Mouse (Mus musculus) left cerebral cortex, adult 18-20 months (tissue): ENCODE results near the gene Mesd. TPM values are rescaled to one million over a fixed set of nuclear protein-coding genes. Genes with fewer than 3 reads are reported as not detected.
"Not testable (repeated sequence)": the region's sequence is repeated elsewhere in the genome, so short reads cannot be mapped to it uniquely, and the experiment has no call there.

Experiments
- DNase-seq, 2 experiments: peaks; one replicate each; pipeline ENCODE4 v3.0.0; 2021 to 2022; ENCODE audit warnings: low spot score in 2 of 2, mixed read lengths in 1 of 2
- total RNA-seq, 2 experiments: library from RNA; stranded (reverse); gene quantifications; 2 replicates each; pipeline ENCODE4 v1.2.3; 2021

The Mesd gene
- total RNA-seq, 2 experiments from 2014 or later, result 60.4 to 62.3 TPM

DNA sequence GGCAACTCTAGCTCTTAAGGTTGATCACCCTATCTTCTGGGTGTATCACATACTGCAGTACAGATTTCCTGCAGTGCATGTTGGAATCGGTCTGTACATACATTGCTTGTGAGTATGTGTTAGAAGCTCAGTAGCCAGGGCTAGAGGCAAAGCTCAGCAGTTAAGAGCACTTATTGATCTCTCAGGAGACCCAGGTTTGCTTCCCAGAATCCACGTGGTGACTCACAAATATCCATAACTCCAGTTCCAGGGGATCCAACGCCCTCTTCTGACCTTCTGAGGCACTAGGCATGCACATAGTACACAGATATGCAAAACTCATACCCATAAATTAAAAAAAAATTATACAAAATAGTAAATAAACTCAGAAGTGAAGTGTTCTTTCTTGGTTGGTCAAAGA is 7.2 kb upstream of the Mesd start:
- DNase-seq, result no peak

DNA sequence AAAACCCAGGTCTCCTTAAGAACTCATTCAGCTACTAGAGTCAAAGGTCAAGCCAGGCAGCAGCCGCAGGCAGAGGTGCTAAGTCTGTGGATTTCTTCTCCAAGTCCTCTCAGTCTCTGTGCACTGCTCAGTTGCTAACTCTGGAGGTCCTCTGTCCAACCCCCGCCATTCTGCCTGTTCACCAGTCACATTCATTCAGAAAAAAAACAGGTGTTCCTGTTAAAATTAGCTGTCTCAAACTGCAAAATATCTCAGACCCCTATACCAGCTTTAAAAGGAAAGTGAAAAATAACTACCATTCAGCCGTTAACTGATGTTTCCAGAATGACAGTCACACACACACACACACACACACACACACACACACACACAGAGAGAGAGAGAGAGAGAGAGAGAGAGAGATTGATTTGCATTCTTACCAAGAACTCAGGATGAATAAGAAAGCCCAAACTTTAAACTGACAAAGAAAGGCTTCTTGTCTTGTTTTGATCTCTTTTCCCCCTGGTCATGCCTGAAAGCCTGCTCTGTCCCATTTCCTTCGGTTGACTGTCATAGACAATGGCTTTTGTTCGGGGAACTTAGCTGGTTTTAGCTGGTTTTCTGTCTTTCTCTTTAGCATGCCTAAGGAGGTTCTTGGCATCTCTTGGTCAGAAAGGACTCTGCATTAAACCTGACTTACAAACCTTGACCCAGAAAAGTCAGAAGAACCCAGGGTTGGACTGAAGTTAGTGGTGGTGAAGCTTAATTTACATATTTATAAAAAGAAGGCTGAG is 5.4 kb upstream of the Mesd start:
- peak in 1 of 2 experiments; percentile 22 for DNase-seq

DNA sequence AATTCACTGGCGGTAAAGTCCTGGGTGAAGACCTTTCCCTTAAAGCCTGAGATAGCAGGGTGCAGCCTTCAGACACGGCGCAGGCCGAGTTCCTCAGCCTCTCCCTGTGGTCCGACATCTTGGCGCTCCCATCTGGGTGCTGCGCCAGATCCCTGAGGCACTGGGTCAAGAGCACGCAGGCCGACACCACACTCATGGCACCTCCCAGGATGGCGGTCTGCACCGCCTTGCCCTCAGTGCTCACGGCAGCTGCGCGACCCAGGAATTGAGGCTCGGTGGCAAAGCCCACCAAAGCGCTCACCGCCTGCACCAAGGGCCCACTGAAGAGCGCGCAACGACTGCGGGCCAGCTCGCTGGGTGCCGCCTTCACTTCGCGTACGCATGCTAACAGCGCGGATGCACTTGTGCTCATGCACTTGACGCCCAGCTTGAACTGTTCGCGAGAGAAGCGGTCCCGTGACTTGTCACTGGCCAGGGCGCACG is 2.1 kb upstream of the Mesd start:
- DNase-seq, result peak in 1 of 2 experiments; percentile 8

DNA sequence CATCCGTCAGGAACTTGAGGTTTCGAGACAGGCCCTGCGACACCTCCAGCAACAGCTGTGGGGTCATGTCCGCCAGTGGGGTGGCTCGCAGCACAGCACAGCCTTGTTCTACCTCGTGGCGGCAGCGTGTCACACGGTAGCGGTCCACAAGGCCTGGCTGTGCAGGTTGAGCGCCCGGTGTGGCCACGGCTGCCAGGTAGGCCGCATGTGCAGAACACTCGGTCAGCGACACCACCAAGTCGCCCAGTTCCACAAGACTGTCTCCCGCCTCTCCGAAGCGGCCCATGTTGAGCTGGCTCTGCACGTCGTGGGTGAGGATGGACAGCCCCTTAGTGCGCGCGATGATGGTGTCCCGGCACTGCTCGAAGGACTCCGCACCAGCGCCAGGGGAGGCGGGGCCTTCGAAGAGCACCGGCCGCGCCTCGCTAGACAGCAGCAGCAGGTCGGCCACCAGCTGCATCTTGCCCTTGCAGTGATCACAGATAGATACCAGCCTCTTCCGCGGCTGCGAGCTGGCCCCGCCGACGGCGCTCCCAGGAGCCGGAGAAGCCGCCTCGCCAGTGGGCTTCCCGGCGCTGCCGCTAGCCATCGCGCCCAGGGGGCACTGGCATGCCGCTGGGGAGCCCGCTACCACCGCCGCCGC is 1.5 kb upstream of the Mesd start:
- peak in 1 of 2 experiments; percentile 36 for DNase-seq

DNA sequence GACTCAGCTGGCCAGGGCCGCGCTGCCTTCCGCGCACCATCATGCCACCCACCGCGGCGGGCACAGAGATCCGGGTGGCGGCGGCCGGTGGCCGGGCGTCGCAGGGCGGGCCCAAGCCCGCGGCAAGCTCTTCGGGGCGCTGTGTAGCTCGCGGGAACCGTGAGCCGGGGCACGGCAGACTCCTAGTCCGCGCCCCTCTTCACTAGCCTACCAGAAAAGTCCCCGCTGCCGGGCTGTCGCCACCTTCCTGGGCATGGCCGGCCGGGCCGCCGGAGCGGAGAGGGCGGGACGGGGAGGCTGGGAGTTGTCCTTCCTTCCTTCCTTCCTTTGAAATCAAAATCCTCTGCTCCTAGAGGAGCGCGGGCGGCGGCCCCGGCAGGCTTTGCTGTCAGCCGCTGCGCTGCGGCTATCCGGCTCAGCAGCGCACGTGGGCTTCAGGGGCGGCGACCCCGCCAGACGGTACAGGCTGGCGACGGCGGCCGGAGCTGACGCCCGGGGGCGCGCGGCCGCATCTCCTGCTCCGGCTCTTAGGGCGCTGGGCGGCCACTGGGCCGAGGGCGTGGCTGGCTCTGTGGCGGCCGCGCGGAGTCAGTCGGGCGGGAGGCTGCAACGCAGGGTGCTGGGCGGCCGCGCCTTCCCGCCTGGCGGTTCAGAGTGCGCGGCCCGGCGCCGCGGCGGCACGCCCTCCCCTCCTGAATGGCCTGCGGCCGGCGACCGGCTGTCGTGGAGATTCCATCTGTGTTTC is 818 bp upstream of the Mesd start:
- DNase-seq, result peak; percentile 39 to 67

DNA sequence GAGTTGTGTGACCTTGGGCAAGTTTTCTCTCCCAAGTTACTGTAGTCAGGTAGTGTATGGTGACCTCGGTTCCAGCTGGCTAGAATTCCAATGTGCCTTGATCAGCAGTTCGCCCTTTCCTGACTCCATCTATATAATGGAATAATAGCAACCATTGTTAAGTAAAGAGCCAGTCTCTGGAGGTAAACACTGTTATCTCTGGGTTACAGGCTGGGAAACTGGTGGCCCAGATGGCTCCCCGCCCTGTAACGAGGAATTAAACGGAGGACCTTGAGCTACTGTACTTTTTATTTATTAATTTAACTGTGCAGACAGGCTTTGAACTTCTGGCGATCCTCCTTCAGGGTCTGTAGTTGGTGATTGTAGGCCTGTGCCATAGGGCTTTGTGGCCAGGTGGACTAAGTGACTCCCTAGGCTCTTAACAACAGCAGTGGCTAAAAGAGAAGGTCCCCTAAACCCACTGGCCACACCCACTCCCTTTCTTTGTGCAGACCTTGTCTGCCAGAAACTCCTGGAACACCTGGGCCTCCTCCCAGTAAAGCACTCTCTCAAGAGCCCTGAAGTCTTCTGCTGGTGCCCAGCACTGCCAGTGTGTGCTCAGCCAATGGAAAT is 761 bp downstream of the Mesd start:
- no peak for DNase-seq

DNA sequence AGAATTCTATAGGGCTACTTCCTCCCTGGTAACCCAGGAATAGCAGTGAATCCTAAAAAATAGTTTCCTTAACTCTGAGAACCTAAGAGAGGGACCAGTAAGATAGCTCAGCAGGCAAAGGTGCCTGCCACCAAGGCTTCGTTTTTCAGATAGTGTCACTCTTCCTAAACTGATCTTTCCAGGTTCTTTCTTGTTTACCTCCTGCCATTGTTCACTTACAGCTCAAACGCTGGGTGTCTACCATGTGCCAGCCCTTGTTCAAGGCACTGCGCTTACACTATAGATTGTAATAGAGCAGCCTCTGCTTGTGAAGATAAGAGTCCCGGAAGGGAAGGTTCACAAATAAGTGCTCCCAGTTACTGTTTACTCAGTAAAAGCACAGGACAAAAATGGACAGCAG is 1.6 kb downstream of the Mesd start:
- DNase-seq, result no peak

DNA sequence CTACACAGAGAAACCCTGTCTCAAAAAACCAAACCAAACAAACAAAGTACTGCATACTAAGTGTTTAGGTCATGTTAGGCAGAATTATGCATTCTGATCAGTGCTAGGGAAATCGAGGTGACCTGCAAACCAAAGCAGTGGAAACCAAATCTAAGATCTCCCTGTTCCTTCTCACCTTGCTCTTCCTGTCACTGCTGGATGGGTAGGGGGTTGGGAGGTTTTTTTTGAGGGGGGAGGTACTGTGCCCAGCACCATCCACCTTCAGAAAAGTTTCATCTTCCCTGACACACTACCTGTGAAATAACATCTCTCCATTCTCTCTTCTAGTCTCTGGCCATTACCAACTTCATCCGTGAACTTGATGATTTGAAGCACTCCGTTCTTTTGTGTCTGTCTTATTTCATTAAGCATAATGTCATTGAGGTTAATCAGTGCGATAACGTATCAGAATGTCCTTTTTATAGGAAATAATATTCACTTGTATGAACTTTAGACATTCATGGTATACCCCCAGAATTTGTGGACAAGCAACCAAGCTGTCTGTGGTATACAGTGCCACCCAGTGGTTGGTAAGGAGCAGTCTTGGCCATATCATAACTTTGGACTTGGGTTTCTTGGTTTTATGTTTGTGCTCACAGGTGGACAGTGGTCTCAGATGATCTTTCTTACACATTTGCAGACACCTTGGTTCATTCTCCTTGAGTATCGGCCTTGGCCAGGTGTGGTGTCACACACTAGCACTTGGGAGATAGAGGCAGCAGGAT is 2.3 kb downstream of the Mesd start:
- no peak for DNase-seq

DNA sequence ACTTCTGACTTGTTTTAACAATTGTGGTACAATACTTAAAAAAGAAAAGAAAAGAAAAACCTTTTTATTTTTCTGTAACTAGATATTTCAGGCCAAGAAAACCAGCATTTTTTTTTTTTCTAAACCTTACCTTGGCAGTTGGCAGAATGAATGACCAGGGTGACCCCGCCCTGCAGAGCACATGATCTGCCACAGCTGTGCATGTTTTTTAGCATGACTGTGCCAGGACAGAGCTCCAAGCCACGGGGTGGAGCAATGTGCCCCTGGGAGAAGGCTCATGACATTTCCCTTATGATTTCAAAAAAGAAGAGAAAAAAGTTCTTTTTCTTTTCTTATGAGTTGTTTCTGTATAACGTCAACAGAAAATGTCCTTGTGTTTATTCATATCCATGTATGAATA is 5.1 kb downstream of the Mesd start:
- DNase-seq, result no peak

DNA sequence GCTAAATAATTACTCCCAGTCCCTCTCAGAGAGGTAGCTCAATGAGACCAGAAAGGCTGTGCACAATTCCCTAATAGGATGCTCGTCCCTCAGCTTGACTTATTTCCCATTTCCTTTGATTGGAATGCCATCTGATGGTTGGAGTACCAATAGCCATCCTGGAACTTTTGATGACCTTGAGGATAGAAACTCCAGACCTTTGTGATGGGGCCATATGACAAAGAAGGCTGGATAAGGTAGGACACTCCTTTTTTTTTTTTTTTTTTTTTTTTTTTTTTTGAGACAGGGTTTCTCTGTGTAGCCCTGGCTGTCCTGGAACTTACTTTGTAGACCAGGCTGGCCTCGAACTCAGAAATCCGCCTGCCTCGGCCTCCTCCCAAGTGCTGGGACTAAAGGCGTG is 5.7 kb downstream of the Mesd start:
- DNase-seq, result not testable (repeated sequence)

DNA sequence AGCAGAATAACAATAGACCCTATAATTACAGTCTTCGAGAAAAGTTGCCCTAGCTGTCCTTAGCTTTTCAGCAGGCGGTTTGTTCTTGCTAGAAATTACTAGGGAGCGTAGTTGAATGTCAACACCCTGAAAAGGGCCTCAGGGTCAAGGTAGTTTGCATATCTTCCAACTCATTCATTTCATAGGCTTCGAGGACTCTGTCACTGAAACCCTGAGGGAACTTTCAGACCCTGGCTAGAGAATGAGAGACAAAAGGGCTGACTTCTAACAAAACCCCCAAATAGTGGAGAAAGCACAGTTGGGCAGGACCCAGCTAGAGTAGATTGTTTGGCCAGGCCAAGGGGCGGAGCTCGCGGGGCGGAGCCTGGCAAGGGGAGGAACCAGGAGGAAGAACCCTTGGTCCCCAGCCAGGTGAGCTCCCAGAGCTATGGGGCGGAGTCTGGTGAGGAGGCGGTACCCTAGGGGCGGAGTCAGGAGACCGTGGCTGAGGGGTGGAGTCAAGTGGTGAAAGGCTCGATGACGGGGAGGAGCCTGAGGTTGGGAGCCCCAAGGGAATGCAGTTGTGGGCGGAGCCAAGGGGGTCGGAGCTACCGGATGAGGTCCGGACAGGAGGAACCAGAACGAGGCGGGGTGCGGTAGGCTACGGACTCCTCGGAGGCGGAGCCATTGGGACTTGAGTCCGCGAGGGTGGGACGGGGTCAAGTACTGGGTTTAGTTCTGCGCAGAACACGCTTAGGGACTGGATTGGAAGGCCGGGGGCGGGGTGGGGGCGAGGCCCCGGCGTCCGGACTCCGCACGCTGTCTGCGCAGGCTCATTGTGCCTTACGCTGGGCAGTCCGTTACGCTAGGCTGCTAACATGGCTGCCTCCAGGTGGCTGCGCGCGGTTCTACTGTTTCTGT is 7.4 kb downstream of the Mesd start:
- peak; percentile 95 to 96 for DNase-seq

DNA sequence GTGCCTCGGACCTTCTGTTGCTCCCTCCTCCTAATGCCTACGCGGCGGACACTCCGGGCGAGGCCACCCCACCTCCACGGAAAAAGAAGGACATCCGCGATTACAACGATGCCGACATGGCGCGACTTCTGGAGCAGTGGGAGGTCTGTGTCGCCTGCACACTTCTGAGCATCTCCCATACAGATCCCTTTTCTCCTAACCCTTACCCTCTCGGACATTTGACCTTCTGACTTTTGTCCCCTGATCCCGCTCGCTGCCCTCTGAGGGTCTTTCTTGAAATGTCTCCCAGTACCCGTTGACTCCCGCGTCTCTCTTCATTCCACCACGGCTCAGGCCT is 8.0 kb downstream of the Mesd start:
- no peak for DNase-seq

DNA sequence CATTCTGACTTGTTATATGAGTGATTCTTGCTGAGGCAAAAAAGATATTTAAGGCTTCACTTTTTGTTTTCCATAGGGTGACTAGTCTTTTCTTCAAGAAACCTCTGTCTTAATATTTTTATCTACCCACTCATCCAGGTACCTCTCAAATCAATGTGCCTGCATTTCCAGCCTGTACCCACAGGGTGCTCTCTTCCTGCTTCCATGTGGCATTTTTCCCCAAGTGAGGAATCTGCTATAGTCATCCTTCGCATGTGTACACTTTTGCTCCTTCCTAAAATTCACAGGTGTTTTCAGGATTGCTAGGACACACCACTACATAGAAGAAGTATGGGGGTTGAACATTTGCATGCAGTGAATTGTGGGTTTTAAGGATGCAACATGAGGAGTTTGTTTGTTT is 10.1 kb downstream of the Mesd start:
- no peak for DNase-seq

DNA sequence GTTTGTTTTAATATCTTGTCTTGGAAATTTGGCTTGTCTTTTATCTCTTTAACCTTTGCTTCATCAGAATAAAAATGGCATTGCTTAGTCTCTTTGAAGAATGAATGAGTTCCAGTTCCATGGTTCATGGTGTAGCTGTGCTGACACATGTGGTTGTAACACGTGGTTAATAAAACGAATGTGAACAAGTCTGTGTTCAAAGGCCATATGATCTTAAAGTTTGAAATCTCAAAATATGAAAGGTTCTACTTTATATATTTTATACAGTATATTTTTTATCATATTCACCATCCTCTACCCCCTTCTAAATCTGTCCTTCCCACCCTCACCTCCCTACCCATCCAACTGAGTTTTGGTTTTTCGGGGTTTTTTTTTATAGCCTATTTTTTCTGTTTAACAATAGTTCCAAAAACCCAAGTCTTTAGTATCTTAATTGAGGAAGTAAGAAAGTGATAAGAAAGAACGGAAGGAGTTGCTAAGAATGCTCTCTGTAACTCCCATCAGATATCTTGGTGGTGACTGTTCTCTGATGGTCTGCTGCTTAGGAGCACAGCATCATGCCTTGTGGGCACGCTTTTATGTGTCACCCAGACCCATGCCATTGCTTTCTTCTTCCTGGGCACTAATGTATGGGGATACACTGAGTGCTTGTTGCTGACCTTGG is 11.9 kb downstream of the Mesd start:
- no peak for DNase-seq

DNA sequence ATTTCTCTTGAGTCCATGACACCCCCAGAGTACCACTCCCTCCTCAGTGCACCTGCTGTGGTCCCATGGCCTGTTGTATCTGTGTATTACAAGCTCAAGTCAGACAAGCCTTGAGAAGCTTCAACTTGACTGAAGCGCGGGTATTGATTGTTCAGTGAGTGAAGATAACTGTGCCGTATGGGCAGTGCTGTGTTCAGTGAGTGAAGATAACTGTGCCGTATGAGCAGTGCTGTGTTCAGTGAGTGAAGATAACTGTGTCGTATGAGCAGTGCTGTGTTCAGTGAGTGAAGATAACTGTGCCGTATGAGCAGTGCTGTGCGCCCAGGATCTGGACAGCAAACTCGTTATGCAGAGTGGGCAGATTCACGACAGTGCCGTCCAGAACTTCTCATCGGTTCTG is 14.0 kb downstream of the Mesd start:
- DNase-seq, result no peak

DNA sequence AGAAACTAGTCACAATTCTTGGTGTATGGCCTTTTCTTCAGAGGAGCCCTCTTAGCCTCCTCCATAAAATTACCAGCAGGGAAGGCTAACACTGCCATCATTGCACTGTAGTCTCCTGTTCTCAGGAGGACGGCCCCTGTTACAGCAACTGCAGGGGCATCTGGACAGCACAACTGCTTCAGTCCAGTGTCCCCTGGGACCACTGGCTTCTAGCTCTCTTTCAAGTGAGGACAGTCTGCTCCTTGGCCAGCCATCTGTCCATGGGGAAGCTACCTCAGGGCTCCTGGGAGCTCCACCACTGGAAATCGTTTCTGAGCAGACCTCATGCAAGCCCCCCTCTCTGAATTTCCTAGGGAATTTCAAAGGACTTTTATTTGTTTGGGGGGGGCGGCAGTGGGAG is 16.3 kb downstream of the Mesd start:
- DNase-seq, result no peak

DNA sequence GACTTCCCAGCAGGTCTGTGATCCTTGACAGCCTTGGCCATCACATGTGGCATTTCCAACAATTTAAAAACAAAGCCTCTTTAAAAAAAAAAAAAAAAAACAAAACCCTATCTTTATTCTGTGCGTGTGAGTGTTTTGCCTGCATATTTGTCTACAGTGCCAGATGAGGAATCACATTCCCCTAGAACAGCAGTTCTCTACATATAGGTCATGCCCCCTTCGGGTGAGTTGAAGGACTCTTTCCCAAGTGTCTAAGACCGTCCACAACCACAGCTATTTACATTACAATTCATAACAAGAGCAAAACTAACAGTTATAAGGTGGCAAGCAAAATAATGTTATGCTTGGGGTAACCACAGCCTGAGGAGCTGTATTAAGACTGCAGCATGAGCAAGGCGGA is 17.2 kb downstream of the Mesd start:
- DNase-seq, result no peak

DNA sequence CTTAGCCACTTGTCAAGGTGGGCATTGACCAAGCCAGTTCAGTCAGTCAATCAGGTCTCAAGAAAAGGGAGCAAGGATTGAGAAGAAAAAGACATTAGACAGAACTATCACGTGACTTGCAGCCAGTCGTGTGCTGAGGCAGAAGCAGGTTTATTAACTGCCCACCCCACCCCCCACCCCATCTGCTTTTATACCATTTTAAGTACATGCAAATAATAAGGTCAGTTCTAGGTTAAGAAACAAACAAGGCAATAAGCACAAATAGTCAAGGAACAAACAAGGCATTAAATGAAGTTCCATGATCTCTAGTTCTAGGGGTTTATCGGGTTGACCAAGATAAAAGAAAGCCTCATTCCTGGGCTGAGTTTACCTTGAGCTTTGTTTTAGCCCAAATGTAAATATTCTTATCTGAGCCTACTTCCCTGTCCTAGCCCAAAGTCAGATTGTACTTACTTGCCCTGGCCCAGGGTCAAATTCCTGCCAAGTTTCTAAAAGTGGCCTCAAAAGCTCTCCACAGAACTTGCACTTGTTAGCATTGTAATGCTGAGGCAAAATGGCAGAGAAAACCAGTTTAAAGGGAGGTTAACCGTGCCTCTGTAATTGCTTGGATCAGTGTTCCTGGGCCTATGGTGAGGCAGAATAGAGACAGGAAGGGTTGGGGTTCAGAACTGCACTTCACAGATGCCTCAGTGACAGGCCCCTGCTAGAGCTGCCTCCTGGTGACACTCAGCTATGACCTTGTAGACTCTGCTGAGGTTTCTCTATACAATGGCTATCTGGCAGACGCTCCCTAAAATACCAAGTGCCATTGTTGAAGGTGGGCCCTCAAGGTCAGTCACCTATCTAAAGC is 18.3 kb downstream of the Mesd start:
- DNase-seq, result no peak

DNA sequence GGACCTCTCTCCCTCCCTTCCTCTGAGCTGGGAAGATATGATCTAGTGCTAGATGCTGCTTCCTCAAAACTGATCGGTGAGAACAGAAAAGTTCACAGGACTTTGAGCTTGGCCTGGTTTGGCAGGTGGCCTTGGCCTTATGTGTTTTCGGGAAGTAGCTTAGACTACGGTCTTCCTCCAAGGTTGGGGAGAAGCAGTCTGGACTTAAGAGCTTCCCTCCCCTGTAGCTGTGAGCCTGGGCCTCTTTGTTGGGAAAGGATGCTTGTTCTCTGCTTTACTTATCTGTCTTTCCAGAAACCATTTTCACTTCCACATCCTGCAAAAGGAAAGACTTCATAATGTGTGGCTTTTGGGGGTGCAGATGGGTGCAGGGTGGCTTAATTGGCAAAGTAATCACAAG is 20.6 kb downstream of the Mesd start:
- DNase-seq, result no peak
